Mouse (Mus musculus) lung, embryonic 15.5 days (tissue): ENCODE measurements around the gene Bicral. TPM values are rescaled to one million over a fixed set of nuclear protein-coding genes. Genes with fewer than 3 reads are reported as not detected.
"Not testable (repeated sequence)": the region's sequence is repeated elsewhere in the genome, so short reads cannot be mapped to it uniquely, and the experiment has no call there.

Source experiments
- ATAC-seq: fragments of 200-750 bp; cut with Nextera tagmentation; 2 replicates; pipeline ENCODE4 v1.8.0; 2017; ENCODE audit warnings: moderate number of reproducible peaks, borderline replicate concordance; ENCODE audit not compliant: low FRiP score, low TSS enrichment; ENCODE audit errors: extremely low read depth
- H3K27ac ChIP-seq: fragments of 300-500 bp; sonication (generic); 2 replicates; pipeline ENCODE4 v1.5.1; 2015; ENCODE audit warnings: moderate library complexity, mild to moderate bottlenecking, inconsistent platforms
- H3K27me3 ChIP-seq: fragments of 300-500 bp; sonication (generic); 2 replicates; pipeline ENCODE4 v1.6.1; 2015; ENCODE audit warnings: inconsistent platforms
- H3K36me3 ChIP-seq: fragments of 300-500 bp; sonication (generic); 2 replicates; pipeline ENCODE4 v1.6.1; 2015; ENCODE audit warnings: inconsistent platforms
- H3K4me1 ChIP-seq: fragments of 300-500 bp; sonication (generic); 2 replicates; pipeline ENCODE4 v1.6.1; 2015; ENCODE audit warnings: inconsistent platforms
- H3K4me2 ChIP-seq: fragments of 300-500 bp; sonication (generic); 2 replicates; pipeline ENCODE4 v1.6.1; 2015; ENCODE audit warnings: inconsistent platforms, mild to moderate bottlenecking, moderate library complexity
- H3K4me3 ChIP-seq: fragments of 300-500 bp; sonication (generic); 2 replicates; pipeline ENCODE4 v1.5.1; 2015; ENCODE audit warnings: mild to moderate bottlenecking, inconsistent platforms
- H3K9ac ChIP-seq: fragments of 300-500 bp; sonication (generic); 2 replicates; pipeline ENCODE4 v1.6.1; 2015; ENCODE audit warnings: inconsistent platforms
- H3K9me3 ChIP-seq: fragments of 300-500 bp; sonication (generic); 2 replicates; pipeline ENCODE4 v1.6.1; 2016; ENCODE audit warnings: inconsistent platforms
- whole genome bisulfite sequencing: fragments of 180-500 bp; shearing (Covaris S2); methylation state at CpG from one replicate; pipeline ENCODE4 v1.1.7; 2015; 5-methylcytosine and 5-hydroxymethylcytosine counted together
- polyA plus RNA-seq: library from polyadenylated mRNA; unstranded; fragments of >200 nt; fragmentation: Nextera tagmentation; extraction: Ambion mirVana; gene quantifications from 2 replicates; pipeline ENCODE4 v1.2.1, GENCODE M21; 2015

Bicral gene
- polyA plus RNA-seq, 1 experiment from 2014 or later: 4.0 TPM

DNA sequence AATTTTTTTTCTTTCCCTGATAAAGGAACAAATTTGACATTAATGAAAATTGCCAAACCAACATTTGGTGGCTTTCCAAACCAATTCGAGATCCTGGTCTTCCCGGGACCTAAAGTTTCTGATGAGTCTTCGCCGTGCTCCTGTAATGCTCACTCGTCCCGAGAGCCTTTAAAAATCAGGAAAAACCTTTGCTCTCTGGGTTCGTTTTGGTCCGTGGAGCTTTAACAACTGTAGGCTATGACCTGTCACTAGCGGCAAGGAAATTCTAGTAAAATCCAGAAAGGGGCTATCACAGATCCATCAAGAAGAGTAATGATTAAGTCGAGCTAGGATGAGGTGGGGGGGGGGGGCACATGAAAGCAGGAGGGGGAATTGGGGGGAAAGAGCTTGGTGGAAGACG lies 76.4 kb downstream of the Bicral start:
- peaks cover 40% of the 10 kb centered on the region for H3K36me3 ChIP-seq
- peak overlapping the region; percentile 86 for H3K27ac ChIP-seq
- H3K4me3 ChIP-seq: peak overlapping the region; percentile 72
- H3K9ac ChIP-seq: peak overlapping the region; percentile 84
- no peaks in the 10 kb centered on the region for H3K9me3 ChIP-seq
- peaks cover 15% of the 10 kb centered on the region for H3K4me1 ChIP-seq
- peak overlapping the region; percentile 53 for H3K4me2 ChIP-seq
- ATAC-seq: 0 out of 2 replicates have a peak, but pooled peaks have one; percentile 2
- H3K27me3 ChIP-seq: no peaks in the 10 kb centered on the region
- WGBS: under 1% methylated on average over 11 of the region's 11 CpGs

DNA sequence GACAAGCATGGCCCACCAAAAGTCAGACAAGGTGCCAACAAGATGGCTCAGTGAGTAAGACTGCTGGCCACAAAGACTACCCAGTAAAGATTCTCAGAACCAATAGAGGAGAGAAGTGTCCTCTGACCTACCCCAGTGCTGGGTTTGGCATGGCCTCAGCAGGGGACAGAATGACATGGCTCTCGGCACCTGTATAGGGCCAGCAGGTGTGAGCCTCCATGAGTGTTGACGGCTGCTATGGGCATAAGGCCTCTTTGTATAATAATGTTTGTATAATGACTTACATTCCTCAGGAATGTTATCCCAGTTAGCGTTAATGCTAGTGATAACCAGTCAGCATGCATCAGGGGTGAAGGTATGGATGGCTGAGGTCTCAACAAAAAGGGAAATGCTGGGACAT lies 82.2 kb downstream of the Bicral start:
- no peak for ATAC-seq
- Histone ChIP-seq H3K36me3 (peaks cover 63% of the 10 kb centered on the region), H3K4me2 (no peak overlapping the region), H3K9me3 (no peaks in the 10 kb centered on the region), H3K4me3 (no peak overlapping the region), H3K9ac (no peak overlapping the region), H3K27me3 (no peaks in the 10 kb centered on the region), H3K27ac (peak overlapping the region; percentile 66), H3K4me1 (peaks cover 40% of the 10 kb centered on the region)
- 47% methylated on average over 3 of the region's 3 CpGs for WGBS

DNA sequence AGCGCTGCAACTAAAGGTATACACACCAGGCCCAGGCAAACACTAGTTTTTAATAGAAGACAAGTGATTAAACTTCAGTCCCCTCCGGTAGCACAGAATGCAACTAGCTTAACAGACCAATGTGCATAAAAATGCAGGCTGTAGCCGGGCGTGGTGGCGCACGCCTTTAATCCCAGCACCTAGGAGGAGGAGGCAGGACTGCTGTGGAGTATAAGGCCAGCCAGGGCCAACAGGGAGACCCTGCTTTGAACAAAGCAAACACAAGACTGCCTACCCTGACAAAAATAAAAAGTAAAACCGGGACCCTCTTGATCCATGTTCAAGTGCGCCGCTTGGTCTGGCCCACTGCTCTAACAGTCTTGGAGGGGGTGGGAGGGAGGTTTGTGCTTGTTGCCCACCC lies 83.2 kb downstream of the Bicral start:
- ATAC-seq: no peak
- H3K4me3 ChIP-seq: no peak overlapping the region
- peaks cover 33% of the 10 kb centered on the region for H3K4me1 ChIP-seq
- no peak overlapping the region for H3K9ac ChIP-seq
- no peaks in the 10 kb centered on the region for H3K9me3 ChIP-seq
- H3K4me2 ChIP-seq: no peak overlapping the region
- H3K36me3 ChIP-seq: peaks cover 55% of the 10 kb centered on the region
- H3K27ac ChIP-seq: 0 out of 2 replicates have a peak overlapping the region, but pooled peaks have one; percentile 12
- H3K27me3 ChIP-seq: no peaks in the 10 kb centered on the region
- 86% methylated on average over 9 of the region's 9 CpGs for WGBS

DNA sequence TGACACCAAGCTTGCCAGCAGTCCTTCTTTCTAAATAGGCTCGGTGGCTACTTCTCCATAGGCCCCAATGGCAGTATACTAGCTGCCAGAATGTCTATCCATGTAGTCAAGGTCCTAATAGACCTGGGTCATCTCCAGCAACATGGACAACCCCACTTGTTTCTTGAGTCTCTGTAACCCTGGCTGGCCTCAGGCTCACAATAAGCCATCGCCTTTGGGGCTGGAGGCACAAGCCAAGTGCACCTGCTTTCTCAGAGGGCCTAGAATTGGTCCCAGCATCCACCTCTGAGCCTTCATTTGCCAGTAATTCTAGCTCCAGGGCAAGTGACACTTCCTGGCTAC lies 84.2 kb downstream of the Bicral start:
- peak overlapping the region; percentile 82; the same call in 1 of the 2 replicates for H3K4me2 ChIP-seq
- WGBS: 34% methylated on average over 2 of the region's 2 CpGs
- peak overlapping the region; percentile 78; the same call in 1 of the 2 replicates for H3K4me3 ChIP-seq
- H3K36me3 ChIP-seq: peaks cover 47% of the 10 kb centered on the region
- peaks cover 33% of the 10 kb centered on the region for H3K4me1 ChIP-seq
- no peak overlapping the region for H3K9ac ChIP-seq
- H3K9me3 ChIP-seq: no peaks in the 10 kb centered on the region
- no peak for ATAC-seq
- H3K27me3 ChIP-seq: no peaks in the 10 kb centered on the region
- no peak overlapping the region for H3K27ac ChIP-seq

DNA sequence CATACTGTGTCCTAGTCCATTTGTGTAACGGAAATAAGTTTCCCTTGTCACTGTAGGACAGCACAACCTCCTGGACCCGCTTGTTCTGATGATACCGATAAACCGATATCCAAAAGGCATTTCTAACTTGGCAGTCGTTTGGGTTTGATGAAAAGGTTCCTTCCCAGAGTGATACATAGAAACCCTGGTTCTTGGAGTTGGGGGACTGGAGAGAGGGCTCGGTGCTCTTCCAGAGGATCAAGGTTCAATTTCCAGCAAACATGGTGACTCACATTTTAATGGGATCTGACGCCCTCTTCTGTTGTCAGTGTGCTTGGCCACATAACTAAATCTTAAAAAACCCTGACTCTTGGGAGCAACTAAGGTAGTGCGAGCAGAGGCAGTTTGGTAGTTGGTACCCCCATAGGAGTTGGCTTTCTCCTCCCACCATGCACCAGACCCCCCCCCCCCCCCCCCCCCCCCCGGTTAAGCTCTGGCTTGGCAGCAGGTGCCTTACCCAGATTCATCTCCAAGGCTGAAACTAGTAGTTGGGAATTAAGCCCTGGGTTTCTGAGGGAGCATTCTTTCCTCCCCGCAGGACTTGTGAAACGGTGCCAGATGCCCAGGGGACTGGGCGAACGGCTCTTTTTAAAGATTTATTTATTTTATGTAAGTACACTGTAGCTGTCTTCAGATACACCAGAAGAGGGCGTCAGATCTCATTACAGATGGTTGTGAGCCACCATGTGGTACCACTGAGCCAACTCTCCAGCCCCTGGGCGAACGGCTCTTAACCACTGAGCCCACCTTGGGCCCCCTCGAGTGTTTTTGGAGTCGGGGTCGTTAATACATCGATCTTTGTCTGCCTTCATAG lies 84.8 kb downstream of the Bicral start:
- peak overlapping the region; percentile 82 for H3K4me2 ChIP-seq
- peaks cover 33% of the 10 kb centered on the region for H3K4me1 ChIP-seq
- H3K36me3 ChIP-seq: peaks cover 41% of the 10 kb centered on the region
- no peaks in the 10 kb centered on the region for H3K9me3 ChIP-seq
- 8% methylated on average over 19 of the region's 20 CpGs for WGBS
- H3K27me3 ChIP-seq: no peaks in the 10 kb centered on the region
- no peak for ATAC-seq
- H3K9ac ChIP-seq: peak overlapping the region; percentile 82
- peak overlapping the region; percentile 81 for H3K27ac ChIP-seq
- H3K4me3 ChIP-seq: peak overlapping the region; percentile 78

DNA sequence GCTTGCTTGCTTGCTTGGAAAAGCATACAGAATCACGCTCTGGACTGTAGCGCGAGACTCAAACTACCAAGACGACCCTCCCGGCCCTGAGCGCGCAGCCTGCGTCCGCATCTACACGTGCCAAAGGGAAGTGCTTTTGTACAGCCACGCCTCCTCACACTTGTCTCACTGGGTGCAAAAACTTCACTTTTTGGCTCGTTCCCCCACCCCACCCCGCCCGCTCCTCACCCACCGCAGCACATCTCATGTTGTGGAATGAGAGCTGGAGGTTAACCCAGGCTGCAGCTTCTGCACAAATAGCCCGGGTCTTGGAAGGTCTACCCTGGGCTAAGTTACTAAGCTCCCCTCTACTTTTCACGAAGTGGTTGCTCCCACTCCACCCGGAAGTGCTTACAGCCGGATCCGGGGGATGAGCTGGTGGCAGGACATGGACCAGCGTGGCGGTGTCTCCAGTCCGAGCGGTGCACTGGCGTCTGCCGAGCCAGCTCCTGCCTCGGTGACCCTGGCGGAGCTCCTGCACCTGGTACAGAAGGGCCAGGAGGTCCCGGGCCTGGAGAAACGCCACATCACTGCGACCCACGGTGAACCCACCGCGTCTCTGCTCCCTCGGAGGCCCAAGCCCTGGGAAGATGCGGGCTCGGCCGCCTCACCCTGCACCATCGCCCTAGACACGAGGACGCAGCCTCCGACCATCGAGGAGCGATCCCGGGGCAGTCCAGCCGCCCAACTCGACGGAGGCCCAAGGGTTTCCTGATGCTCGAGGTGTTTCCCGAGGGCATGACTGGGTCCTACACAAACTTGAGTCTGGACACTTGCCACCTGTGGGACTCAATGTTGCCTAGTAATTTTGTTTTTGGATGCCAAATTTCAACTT lies 85.6 kb downstream of the Bicral start, which contains the start of gene 2310039H08Rik:
TSS of gene 2310039H08Rik (plus strand) at position 232 of the 874 bp plus-strand sequence.
- H3K4me3 ChIP-seq: peak within 1 kb of the TSS; percentile 78
- peaks cover 32% of the 10 kb centered on the region for H3K36me3 ChIP-seq
- no peaks in the 10 kb centered on the region for H3K27me3 ChIP-seq
- ATAC-seq: peak; percentile 90
- under 1% methylated on average over 49 of the region's 50 CpGs for WGBS
- H3K4me1 ChIP-seq: peaks cover 33% of the 10 kb centered on the region
- H3K27ac ChIP-seq: peak within 1 kb of the TSS; percentile 81
- peak within 1 kb of the TSS; percentile 82 for H3K9ac ChIP-seq
- no peaks in the 10 kb centered on the region for H3K9me3 ChIP-seq
- H3K4me2 ChIP-seq: peak within 1 kb of the TSS; percentile 82

DNA sequence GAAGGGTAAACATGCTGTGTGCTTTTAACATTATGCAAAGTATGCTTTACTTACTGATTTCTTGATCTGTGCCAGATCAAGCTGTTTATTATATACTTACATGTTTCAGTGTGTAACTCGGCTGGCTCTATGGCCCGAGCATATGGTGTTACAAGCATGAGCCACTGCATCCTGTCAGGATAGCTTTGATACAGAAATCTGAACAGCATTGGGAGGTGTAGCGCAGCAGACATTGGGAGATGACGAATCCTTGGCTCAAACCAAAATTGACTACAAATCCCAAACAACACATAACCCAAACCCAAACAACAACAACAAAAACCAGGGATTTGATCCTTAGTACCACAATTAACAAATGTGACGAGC lies 86.3 kb downstream of the Bicral start:
- Histone ChIP-seq H3K4me3 (peak overlapping the region; percentile 78), H3K36me3 (peaks cover 26% of the 10 kb centered on the region), H3K27me3 (no peaks in the 10 kb centered on the region), H3K9ac (peak overlapping the region; percentile 82), H3K27ac (peak overlapping the region; percentile 81), H3K9me3 (no peaks in the 10 kb centered on the region), H3K4me2 (peak overlapping the region; percentile 82), H3K4me1 (peaks cover 33% of the 10 kb centered on the region)
- ATAC-seq: no peak
- WGBS: 5% methylated on average over 5 of the region's 5 CpGs

DNA sequence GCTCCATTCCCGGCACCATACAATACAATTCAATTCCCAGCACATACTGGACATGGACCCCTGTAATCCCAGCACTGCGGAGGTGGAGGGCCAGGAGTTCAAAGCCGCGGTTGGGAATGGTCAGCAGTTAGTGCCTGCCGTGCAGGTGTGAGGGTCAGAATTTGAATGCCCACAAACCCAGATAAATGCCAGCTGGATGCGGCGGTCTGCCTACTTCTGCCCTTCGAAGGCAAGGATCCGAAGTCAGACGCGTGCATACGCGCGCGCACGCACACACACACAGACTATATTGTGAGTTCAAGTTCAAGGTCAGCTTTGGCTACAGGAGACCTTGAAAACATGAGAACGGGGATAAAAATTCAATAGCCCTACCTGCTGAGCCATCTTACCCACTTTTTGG lies 86.7 kb downstream of the Bicral start:
- peak overlapping the region; percentile 78 for H3K4me3 ChIP-seq
- H3K27ac ChIP-seq: peak overlapping the region; percentile 81
- 58% methylated on average over 17 of the region's 17 CpGs for WGBS
- H3K4me1 ChIP-seq: peaks cover 33% of the 10 kb centered on the region
- H3K9me3 ChIP-seq: no peaks in the 10 kb centered on the region
- peak overlapping the region; percentile 82 for H3K4me2 ChIP-seq
- peaks cover 23% of the 10 kb centered on the region for H3K36me3 ChIP-seq
- H3K27me3 ChIP-seq: no peaks in the 10 kb centered on the region
- peak overlapping the region; percentile 82 for H3K9ac ChIP-seq
- ATAC-seq: no peak

DNA sequence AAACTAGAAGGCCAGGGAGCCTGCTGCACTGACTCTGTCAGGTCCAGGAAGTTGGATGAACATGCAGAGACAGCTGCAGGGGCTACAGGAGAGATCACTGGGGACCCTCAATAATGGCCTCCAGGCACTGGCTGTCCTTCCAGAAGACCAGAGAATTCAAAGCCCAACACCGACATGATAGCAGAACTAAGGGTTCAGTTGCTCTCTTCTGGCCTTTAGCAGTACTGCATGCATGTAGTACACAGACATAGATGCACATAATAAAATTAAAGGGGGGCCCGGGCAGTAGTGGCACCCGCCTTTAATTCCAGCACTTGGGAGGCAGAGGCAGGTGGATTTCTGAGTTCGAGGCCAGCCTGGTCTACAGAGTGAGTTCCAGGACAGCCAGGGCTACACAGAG lies 87.3 kb downstream of the Bicral start:
- Histone ChIP-seq H3K27ac (no peak overlapping the region), H3K36me3 (peaks cover 17% of the 10 kb centered on the region), H3K4me3 (no peak overlapping the region), H3K4me2 (no peak overlapping the region), H3K27me3 (no peaks in the 10 kb centered on the region), H3K9me3 (no peaks in the 10 kb centered on the region), H3K9ac (no peak overlapping the region), H3K4me1 (peaks cover 29% of the 10 kb centered on the region)
- ATAC-seq: no peak
- 79% methylated on average over 4 of the region's 4 CpGs for WGBS

DNA sequence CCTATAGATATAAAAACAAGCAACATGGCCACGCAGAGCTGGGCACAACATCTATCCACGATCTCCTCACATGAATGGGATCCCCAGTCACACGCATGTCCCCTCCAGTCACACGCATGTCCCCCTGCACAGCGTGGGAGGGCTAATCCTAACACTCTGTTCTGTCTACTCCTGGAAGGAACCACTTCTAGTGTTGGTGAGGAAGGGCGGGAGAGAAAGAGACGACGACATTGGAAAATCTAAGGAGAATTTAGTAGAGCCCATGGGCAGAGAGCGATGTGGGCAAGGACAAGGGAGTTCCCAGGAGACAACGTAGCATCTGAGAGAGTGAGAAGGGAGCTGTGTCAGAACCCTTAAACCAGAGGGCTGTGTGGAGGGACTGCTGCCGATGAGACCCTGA lies 87.7 kb downstream of the Bicral start:
- H3K36me3 ChIP-seq: peaks cover 12% of the 10 kb centered on the region
- H3K4me3 ChIP-seq: no peak overlapping the region
- H3K9me3 ChIP-seq: no peaks in the 10 kb centered on the region
- H3K4me1 ChIP-seq: peaks cover 24% of the 10 kb centered on the region
- 88% methylated on average over 11 of the region's 11 CpGs for WGBS
- no peak for ATAC-seq
- no peak overlapping the region for H3K27ac ChIP-seq
- no peaks in the 10 kb centered on the region for H3K27me3 ChIP-seq
- no peak overlapping the region for H3K4me2 ChIP-seq
- H3K9ac ChIP-seq: no peak overlapping the region

DNA sequence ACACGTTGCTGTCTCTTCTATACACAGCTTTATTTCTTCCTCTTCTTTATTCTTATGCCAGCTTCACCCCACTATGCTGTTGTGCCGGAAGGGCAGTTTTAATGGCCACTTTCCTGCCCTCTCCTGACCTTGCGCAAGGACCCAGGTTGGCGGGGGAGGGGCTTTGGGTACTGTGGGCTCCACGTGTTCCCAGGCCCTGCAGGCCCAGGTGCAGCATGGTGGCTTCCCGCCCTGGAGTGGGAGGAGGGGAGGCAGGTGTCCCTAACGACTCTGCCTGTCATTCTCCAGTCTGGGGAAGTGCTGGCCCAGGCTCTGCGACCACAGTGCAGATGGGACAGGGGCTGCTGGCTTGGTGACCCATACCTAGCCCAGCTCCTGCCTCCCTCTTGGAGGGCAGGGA lies 90.4 kb downstream of the Bicral start:
- peaks cover 7% of the 10 kb centered on the region for H3K4me1 ChIP-seq
- H3K4me2 ChIP-seq: no peak overlapping the region
- no peaks in the 10 kb centered on the region for H3K27me3 ChIP-seq
- H3K9me3 ChIP-seq: no peaks in the 10 kb centered on the region
- no peak for ATAC-seq
- H3K9ac ChIP-seq: no peak overlapping the region
- no peak overlapping the region for H3K4me3 ChIP-seq
- H3K36me3 ChIP-seq: no peaks in the 10 kb centered on the region
- WGBS: 50% methylated on average over 8 of the region's 8 CpGs
- H3K27ac ChIP-seq: no peak overlapping the region

DNA sequence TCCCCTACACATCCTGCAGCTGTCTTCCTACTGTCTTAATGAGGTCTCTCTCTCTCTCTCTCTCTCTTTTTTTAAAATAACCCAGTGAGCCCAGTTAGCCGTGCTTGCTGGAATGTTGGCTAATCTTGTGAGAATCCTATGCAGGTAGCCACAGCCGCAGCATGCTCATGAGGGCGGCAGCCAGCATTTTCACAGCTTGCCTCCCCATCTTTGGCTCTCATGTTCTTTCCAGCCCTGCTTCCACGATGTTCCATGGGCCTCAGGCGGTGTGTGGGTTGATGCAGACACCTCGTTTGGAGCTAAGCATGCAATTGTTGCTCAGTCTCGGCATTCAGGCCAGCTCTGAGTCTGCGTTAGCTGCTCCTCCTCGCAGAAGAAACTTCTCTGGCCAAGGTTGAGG lies 93.4 kb downstream of the Bicral start:
- 58% methylated on average over 9 of the region's 9 CpGs for WGBS
- H3K4me2 ChIP-seq, H3K4me3 ChIP-seq, H3K27me3 ChIP-seq, H3K27ac ChIP-seq, H3K9ac ChIP-seq, ATAC-seq, H3K36me3 ChIP-seq, H3K4me1 ChIP-seq, H3K9me3 ChIP-seq: not testable (repeated sequence)
